Mouse (Mus musculus) Patski (cell line): ENCODE data around the gene Fam171a1. TPM values are rescaled to one million over a fixed set of nuclear protein-coding genes. Genes with fewer than 3 reads are reported as not detected.
A peak's percentile ranks its signal among the peaks of the same experiment; 100 is the strongest.

Experiments
- ATAC-seq: fragments of 100-300 bp; one replicate; pipeline ENCODE4 v1.8.0; 2021
- CTCF ChIA-PET: fragments of 350-600 bp; sonication (Branson Sonifier 250); formaldehyde crosslinking; loops from one replicate; lab custom pipeline; 2022; ENCODE audit warnings: inconsistent platforms; lab: Charles Lee
- POLR2A ChIA-PET: fragments of 350-600 bp; sonication (Branson Sonifier 250); formaldehyde crosslinking; loops from one replicate; lab custom pipeline; 2022; ENCODE audit warnings: antibody characterized with exemption, inconsistent platforms; lab: Charles Lee
- DNase-seq: peaks from one replicate; pipeline ENCODE4 v3.0.0-alpha.2; 2011; ENCODE audit warnings: low read depth, low spot score
- H3K27me3 ChIP-seq: fragments of 371-371 bp; one replicate; pipeline ENCODE4 v1.5.1; 2021
- CTCF ChIP-seq: fragments of 100-300 bp; IDR thresholded peaks from one replicate; pipeline ENCODE4 v1.5.1; 2021
- in situ Hi-C: fragments of 300-500 bp; cut with MboI; formaldehyde crosslinking; loops from 3 replicates; pipeline ENCODE4 v1.11.1; 2018; ENCODE audit warnings: low pct_unique_long_range_greater_than_20kb, mixed read lengths
- polyA plus RNA-seq: library from polyadenylated mRNA; unstranded; gene quantifications from one replicate; pipeline ENCODE4 v1.2.3, GENCODE M21; 2021

The Fam171a1 gene
- polyA plus RNA-seq, 1 experiment from 2014 or later: 60.4 TPM

GRCm38 (mm10) chr2:3134580-3135296 is 20.7 kb downstream of the Fam171a1 start:
- ChIA-PET CTCF (interaction anchor here (1.7 to 2.6 kb wide), 2 partner anchors 14 to 50 kb away, joined by 4 to 12 read pairs; no protein-coding TSS in a partner anchor), POLR2A (interaction anchor here (0.6 kb wide), 1 partner anchor 11 kb away, joined by 3 read pairs; no protein-coding TSS in a partner anchor)
- no peaks in the 10 kb centered on the region for H3K27me3 ChIP-seq
- DNase-seq: peak; percentile 95
- TF ChIP-seq CTCF: no peak
- in situ Hi-C loops: no loop called here
- peak; percentile 79 for ATAC-seq

DNA sequence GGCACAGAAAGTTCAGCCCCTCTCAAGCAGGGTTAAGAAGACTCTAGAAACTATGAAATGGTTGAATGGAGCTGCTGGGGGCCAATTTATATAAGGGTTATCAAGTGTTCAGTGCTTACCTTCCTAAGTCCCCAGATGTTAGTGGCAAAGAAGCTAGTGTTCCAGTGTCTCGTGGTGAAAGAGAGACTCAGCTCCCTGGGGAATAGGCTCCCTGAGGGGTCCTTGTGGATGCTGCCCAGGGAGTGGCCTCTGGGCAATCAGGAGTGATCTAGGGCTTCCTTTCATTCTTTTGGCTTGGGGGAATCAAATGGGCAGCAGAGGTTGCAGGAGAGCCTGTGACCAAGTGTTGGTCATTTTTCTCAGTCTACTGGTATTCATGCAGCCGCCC is 21.3 kb downstream of the Fam171a1 start:
- DNase-seq (no peak), ATAC-seq (peak; percentile 52)
- CTCF ChIA-PET: interaction anchor here (1.7 to 2.6 kb wide), 2 partner anchors 13 to 49 kb away, joined by 4 to 12 read pairs; no protein-coding TSS in a partner anchor
- POLR2A ChIA-PET: no interaction called here
- in situ Hi-C loops: no loop called here
- H3K27me3 ChIP-seq: no peaks in the 10 kb centered on the region
- TF ChIP-seq CTCF: no peak

- ChIA-PET POLR2A (interaction anchor here (1.4 kb wide), 1 partner anchor 10 kb away, joined by 4 read pairs; no protein-coding TSS in a partner anchor), CTCF (no interaction called here)
- TF ChIP-seq CTCF: no peak
- no peaks in the 10 kb centered on the region for H3K27me3 ChIP-seq
- in situ Hi-C loops: no loop called here
- ATAC-seq: no peak
- DNase-seq: no peak
Observed at GRCm38 (mm10) chr2:3138308-3138707, 24.3 kb downstream of the Fam171a1 start.

GRCm38 (mm10) chr2:3139065-3139464 is 25.0 kb downstream of the Fam171a1 start:
- in situ Hi-C loops: no loop called here
- no peak for TF ChIP-seq CTCF
- no peak for ATAC-seq
- ChIA-PET CTCF (interaction anchor here (1.4 kb wide), 1 partner anchor 19 kb away, joined by 4 read pairs; no protein-coding TSS in a partner anchor), POLR2A (interaction anchor here (0.6 kb wide), 1 partner anchor 11 kb away, joined by 3 read pairs; no protein-coding TSS in a partner anchor)
- no peaks in the 10 kb centered on the region for H3K27me3 ChIP-seq
- DNase-seq: no peak

DNA sequence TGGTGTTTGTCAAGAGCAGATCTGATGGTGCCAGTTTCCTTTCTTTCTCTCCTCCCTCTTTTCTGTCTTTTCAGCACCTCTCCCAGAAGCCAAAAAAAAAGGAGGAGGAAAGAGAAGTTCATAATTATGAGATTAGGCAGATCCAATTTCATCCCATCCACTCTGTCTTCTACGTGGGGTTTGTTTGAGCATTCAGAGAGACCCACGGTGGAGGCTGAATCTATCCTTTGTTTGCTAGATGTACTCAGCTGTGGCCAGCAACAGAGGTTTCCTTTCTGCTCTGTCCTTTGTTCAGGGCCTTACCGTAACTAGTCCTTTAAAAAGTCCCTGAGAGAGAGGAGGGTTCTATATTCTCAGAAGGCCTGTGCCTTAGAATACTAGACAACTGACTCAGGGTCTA is 25.6 kb downstream of the Fam171a1 start:
- DNase-seq: no peak
- H3K27me3 ChIP-seq: no peaks in the 10 kb centered on the region
- POLR2A ChIA-PET: no interaction called here
- ATAC-seq: no peak
- CTCF ChIA-PET: interaction anchor here (1.4 kb wide), 1 partner anchor 19 kb away, joined by 4 read pairs; no protein-coding TSS in a partner anchor
- in situ Hi-C loops: no loop called here
- TF ChIP-seq CTCF: no peak

GRCm38 (mm10) chr2:3140585-3140984 is 26.6 kb downstream of the Fam171a1 start:
- POLR2A ChIA-PET: interaction anchor here (0.7 kb wide), 1 partner anchor 24 kb away, joined by 4 read pairs; no protein-coding TSS in a partner anchor
- no peak for ATAC-seq
- CTCF ChIA-PET: interaction anchor here (1.4 kb wide), 1 partner anchor 20 kb away, joined by 4 read pairs; no protein-coding TSS in a partner anchor
- no peaks in the 10 kb centered on the region for H3K27me3 ChIP-seq
- no peak for TF ChIP-seq CTCF
- DNase-seq: no peak
- in situ Hi-C loops: no loop called here

DNA sequence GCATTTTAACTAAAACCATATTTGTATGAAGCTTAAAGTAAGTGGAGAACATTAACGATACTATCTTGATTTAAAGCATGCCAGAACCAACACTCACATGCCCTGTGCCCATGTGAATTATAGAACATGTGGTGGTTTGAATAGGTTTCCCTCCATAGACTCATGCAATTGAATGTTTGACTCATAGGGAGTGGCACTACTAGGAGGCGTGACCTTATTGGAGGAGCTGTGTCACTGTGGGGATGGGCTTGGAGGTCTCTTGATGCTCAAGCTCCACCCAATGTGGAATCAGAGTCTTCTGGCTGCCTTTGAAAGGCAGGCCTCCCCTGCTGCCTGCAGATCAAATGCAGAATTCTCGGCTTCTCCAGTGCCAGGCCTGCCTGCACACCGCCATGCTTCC is 27.8 kb downstream of the Fam171a1 start:
- TF ChIP-seq CTCF: no peak
- no peak for ATAC-seq
- CTCF ChIA-PET: no interaction called here

DNA sequence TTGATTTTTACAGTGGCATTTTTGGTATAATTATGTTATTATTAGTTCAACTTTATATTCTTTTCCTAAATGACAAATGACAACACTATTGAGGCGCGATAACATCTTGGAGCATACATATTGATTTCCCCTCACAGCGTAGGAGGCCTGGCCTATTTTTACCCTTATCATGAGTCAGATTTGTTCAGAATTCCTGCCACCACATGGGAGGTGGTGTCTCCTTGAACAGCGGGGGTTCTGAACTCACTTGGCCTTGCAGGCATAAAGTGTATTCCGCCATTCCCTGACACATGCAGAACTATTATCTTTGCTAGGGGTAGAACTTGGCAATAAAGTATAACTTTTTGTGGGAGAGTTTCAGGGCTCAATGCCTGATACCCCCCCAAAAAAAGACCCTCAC is 30.3 kb downstream of the Fam171a1 start:
- POLR2A ChIA-PET: interaction anchor here (0.6 kb wide), 1 partner anchor 100 kb away, joined by 4 read pairs; no protein-coding TSS in a partner anchor
- TF ChIP-seq CTCF: no peak
- CTCF ChIA-PET: no interaction called here
- ATAC-seq (no peak), DNase-seq (no peak)
- H3K27me3 ChIP-seq: no peaks in the 10 kb centered on the region
- in situ Hi-C loops: no loop called here

More for the DNA sequence above, 27.8 kb downstream of the Fam171a1 start:
- H3K27me3 ChIP-seq: no peaks in the 10 kb centered on the region
- no peak for DNase-seq
- in situ Hi-C loops: no loop called here
- POLR2A ChIA-PET: no interaction called here

GRCm38 (mm10) chr2:3147550-3148157 is 33.6 kb downstream of the Fam171a1 start:
- no peak for TF ChIP-seq CTCF
- POLR2A ChIA-PET: interaction anchor here (0.6 kb wide), 1 partner anchor 28 kb away, joined by 6 read pairs; no protein-coding TSS in a partner anchor
- DNase-seq (peak; percentile 55), ATAC-seq (peak; percentile 69)
- H3K27me3 ChIP-seq: no peaks in the 10 kb centered on the region
- CTCF ChIA-PET: interaction anchor here (1.0 to 2.5 kb wide), 3 partner anchors 12 to 58 kb away, joined by 3 to 12 read pairs (median 6); no protein-coding TSS in a partner anchor
- in situ Hi-C loops: no loop called here

GRCm38 (mm10) chr2:3148731-3149130 is 34.7 kb downstream of the Fam171a1 start:
- no peak for DNase-seq
- CTCF ChIA-PET: interaction anchor here (1.0 to 2.5 kb wide), 2 partner anchors 13 to 25 kb away, joined by 3 to 12 read pairs; no protein-coding TSS in a partner anchor
- no peak for TF ChIP-seq CTCF
- in situ Hi-C loops: no loop called here
- POLR2A ChIA-PET: no interaction called here
- no peak for ATAC-seq
- no peaks in the 10 kb centered on the region for H3K27me3 ChIP-seq
